Mouse (Mus musculus): Measurements from ENCODE around the gene Pprc1. TPM values are rescaled to one million over a fixed set of nuclear protein-coding genes. Genes with fewer than 3 reads are reported as not detected.
A peak's percentile ranks its signal among the peaks of the same experiment; 100 is the strongest.

Pprc1 gene
- polyA plus RNA-seq, 1 experiment from 2014 or later, result 54.4 TPM

DNA sequence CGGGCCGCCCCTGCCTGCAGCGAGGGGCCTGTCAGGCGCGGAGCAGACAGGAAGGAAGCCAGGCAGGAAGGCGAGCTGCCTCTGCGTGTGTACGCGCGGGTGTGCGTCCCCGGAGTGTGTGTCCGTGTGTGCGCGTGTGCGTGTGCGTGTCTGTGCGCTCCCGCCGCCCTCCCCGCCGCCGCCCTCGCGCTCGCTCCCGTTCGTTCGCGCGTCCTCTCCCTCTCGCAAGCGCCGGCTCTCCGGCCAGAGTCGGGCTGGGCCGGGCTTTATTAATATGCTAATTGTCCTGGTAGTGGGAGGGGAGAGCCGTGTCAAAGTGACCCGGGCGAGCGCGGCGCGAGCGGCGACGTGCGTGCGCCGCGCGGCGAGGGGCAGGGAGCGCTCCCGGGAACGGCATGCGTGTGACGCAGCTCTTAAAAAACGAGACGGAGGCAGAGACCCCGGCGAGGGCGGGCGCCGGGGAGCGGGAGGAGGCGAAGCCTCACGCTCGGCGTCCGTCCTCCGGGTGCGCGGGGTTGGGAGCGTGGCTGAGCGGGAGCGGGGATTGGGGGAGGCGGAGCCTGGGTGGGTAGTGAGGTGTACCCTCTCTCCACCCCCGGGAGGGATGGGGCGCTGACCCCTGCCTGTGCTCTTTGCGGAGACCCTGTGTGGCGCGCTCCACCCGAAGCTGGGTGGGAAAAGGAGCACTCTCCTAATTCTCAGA lies 458 bp downstream of the Pprc1 start, which contains the start of gene Ldb1:
Ldb1 (minus strand) TSS at position 222 of the 703 bp plus-strand sequence.
- peak within 1 kb of the TSS; percentile 75 for H3K4me2 ChIP-seq (replicated peaks; ENCODE audit: low read depth, low read length)
- no peaks in the 10 kb centered on the region for H3K36me3 ChIP-seq (ENCODE audit: control insufficient read depth, insufficient read depth, low read length)
- H3K4me1 ChIP-seq (ENCODE audit: control insufficient read depth, insufficient read depth, low read length), result peaks cover 53% of the 10 kb centered on the region
- no peaks in the 10 kb centered on the region for H3K27me3 ChIP-seq (ENCODE audit: control insufficient read depth, insufficient read depth, low read length)
- peak; percentile 76 for ATAC-seq (ENCODE audit: low FRiP score, low TSS enrichment)
- WGBS, result under 1% methylated on average over 81 of the region's 84 CpGs
- peak within 1 kb of the TSS; percentile 94 for H3K9ac ChIP-seq (ENCODE audit: low read depth, low read length)
- peak within 1 kb of the TSS; percentile 80 for H3K4me3 ChIP-seq (ENCODE audit: low read length)
- H3K27ac ChIP-seq (ENCODE audit: low read depth, low read length), result peak within 1 kb of the TSS; percentile 92
- H3K9me3 ChIP-seq (ENCODE audit: control insufficient read depth, low read length), result no peaks in the 10 kb centered on the region

DNA sequence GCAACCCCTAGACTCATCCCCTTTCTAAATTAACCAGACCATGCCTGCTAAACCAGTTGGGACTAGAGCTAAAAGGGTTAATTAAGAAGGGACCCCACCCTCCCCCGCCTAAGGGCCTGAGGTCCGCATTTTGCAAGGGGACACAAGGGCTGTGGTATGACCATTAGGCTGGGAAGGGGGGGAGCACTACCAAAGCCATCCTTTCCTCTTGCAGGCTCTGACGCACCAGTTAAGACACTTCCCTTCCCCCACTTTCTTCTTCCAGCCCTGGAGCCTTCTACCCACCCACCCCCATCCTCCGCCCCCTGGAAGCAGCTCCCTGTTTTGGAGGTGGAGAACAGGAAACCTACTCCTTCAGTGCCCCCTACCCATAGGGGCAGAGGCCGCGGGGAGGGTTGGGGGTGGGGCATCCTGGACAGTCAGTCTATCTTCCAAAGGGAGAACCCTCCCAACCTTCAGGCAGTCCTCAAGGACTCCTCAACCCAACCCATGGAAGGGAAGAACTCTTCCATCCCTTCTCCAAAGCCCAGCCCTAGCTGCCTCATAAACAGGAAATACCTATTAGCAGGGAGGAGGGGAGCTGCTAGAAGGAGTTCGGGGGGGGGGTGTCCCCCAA lies 1.1 kb downstream of the Pprc1 start:
- WGBS, result 2% methylated on average over 7 of the region's 7 CpGs
- no peaks in the 10 kb centered on the region for H3K9me3 ChIP-seq (ENCODE audit: control insufficient read depth, low read length)
- H3K4me3 ChIP-seq (ENCODE audit: low read length), result peak overlapping the region; percentile 80
- no peaks in the 10 kb centered on the region for H3K36me3 ChIP-seq (ENCODE audit: control insufficient read depth, insufficient read depth, low read length)
- peak; percentile 63 for ATAC-seq (ENCODE audit: low FRiP score, low TSS enrichment)
- H3K27ac ChIP-seq (ENCODE audit: low read depth, low read length), result peak overlapping the region; percentile 92
- H3K4me2 ChIP-seq (replicated peaks; ENCODE audit: low read depth, low read length), result peak overlapping the region; percentile 75
- H3K27me3 ChIP-seq (ENCODE audit: control insufficient read depth, insufficient read depth, low read length), result no peaks in the 10 kb centered on the region
- peak overlapping the region; percentile 94 for H3K9ac ChIP-seq (ENCODE audit: low read depth, low read length)
- H3K4me1 ChIP-seq (ENCODE audit: control insufficient read depth, insufficient read depth, low read length), result peaks cover 46% of the 10 kb centered on the region

DNA sequence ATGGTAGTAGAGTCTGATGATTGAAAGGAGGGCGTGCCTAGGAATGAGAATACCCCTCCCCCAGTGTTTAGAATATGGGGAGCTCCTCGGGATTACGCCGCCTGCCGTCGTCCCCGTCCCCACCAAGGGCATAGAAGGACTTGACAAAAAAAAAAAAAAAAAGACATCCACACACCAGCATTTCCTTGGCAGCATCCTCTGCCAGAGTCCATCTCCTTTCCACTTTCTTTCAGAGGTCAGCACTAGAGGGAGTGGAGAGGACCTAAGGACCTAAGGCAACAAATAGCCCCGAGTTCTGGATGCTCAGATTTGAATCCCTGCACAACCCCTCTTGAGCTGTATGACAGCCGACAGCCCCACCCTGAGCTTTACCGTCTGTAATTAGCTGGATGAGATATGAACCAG lies 1.9 kb downstream of the Pprc1 start:
- ATAC-seq (ENCODE audit: low FRiP score, low TSS enrichment), result no peak
- peaks cover 38% of the 10 kb centered on the region for H3K4me1 ChIP-seq (ENCODE audit: control insufficient read depth, insufficient read depth, low read length)
- no peak overlapping the region for H3K9ac ChIP-seq (ENCODE audit: low read depth, low read length)
- no peak overlapping the region; the same call in 1 of the 2 replicates for H3K4me3 ChIP-seq (ENCODE audit: low read length)
- no peaks in the 10 kb centered on the region for H3K36me3 ChIP-seq (ENCODE audit: control insufficient read depth, insufficient read depth, low read length)
- WGBS, result 5% methylated on average over 10 of the region's 10 CpGs
- H3K27ac ChIP-seq (ENCODE audit: low read depth, low read length), result peak overlapping the region; percentile 92; the same call in 1 of the 2 replicates
- peak overlapping the region; percentile 75 for H3K4me2 ChIP-seq (replicated peaks; ENCODE audit: low read depth, low read length)
- no peaks in the 10 kb centered on the region for H3K27me3 ChIP-seq (ENCODE audit: control insufficient read depth, insufficient read depth, low read length)
- no peaks in the 10 kb centered on the region for H3K9me3 ChIP-seq (ENCODE audit: control insufficient read depth, low read length)

DNA sequence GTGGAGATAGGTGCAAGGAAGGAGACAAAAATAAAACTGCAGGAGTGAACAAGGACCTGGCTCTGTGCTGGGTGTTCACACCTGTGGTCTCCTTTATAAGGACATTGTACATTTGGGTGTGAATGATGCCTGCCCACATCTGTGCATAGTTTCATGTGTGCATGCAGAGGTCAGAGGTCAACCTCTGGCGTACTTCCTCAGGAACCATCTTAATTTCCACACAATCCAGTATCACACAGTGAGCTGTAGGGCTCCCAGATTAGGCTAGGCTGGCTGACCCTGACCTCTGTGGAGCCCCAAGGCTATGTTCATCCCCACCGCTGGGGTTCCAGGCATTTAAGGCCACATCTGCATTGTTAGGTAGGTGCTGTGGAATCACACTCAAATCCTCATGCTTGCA lies 2.7 kb downstream of the Pprc1 start:
- Histone ChIP-seq H3K4me1 (ENCODE audit: control insufficient read depth, insufficient read depth, low read length) (peaks cover 30% of the 10 kb centered on the region), H3K27me3 (ENCODE audit: control insufficient read depth, insufficient read depth, low read length) (no peaks in the 10 kb centered on the region), H3K4me2 (replicated peaks; ENCODE audit: low read depth, low read length) (no peak overlapping the region), H3K27ac (ENCODE audit: low read depth, low read length) (no peak overlapping the region), H3K36me3 (ENCODE audit: control insufficient read depth, insufficient read depth, low read length) (no peaks in the 10 kb centered on the region), H3K4me3 (ENCODE audit: low read length) (no peak overlapping the region), H3K9ac (ENCODE audit: low read depth, low read length) (no peak overlapping the region), H3K9me3 (ENCODE audit: control insufficient read depth, low read length) (no peaks in the 10 kb centered on the region)
- ATAC-seq (ENCODE audit: low FRiP score, low TSS enrichment), result no peak
- WGBS, result 66% methylated on average over 2 of the region's 2 CpGs

DNA sequence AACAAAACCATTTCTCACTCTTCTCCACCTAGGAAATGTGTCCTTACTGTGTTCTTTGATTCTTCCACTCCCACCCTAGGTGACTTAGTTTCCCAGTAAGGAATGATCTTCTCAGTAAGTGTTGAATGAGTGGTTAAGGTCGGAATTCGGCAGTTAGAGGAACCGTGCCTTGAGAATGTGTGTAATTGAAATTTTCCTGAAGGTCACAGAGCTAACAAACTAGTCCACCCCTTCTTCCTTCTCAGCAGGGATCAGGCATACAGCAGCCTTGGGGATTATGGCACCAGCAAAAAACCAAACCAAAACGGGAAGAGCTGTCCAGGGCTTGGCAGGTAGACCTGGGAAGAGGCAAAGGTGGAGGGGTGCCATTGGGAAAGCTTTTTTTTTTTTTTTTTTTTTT lies 4.4 kb downstream of the Pprc1 start:
- Histone ChIP-seq H3K4me3 (ENCODE audit: low read length) (no peak overlapping the region), H3K9me3 (ENCODE audit: control insufficient read depth, low read length) (no peaks in the 10 kb centered on the region), H3K36me3 (ENCODE audit: control insufficient read depth, insufficient read depth, low read length) (no peaks in the 10 kb centered on the region), H3K27ac (ENCODE audit: low read depth, low read length) (no peak overlapping the region), H3K4me2 (replicated peaks; ENCODE audit: low read depth, low read length) (no peak overlapping the region), H3K27me3 (ENCODE audit: control insufficient read depth, insufficient read depth, low read length) (no peaks in the 10 kb centered on the region), H3K9ac (ENCODE audit: low read depth, low read length) (no peak overlapping the region), H3K4me1 (ENCODE audit: control insufficient read depth, insufficient read depth, low read length) (peaks cover 13% of the 10 kb centered on the region; the same call in 1 of the 2 replicates)
- no peak for ATAC-seq (ENCODE audit: low FRiP score, low TSS enrichment)
- WGBS, result 73% methylated on average over 4 of the region's 4 CpGs

DNA sequence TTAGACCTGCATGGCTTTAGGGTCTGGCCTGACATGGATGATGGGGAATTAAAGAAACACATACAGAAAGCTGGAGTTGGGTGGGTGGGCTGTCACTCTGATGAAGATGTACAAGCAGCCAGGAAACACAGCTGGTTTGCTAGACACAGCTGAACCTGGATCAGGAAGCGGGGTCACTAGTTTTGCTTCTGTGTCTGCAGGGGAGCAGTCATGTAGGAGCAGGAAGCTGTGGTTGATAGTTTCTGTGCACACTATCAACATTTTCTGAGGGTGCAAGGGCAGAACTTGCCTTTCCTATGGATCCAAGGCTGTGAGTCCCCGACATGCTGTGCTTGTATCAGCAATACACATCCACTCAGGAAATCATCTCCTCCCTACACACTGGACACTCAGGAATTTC lies 5.8 kb downstream of the Pprc1 start:
- Histone ChIP-seq H3K27me3 (ENCODE audit: control insufficient read depth, insufficient read depth, low read length) (no peaks in the 10 kb centered on the region), H3K9ac (ENCODE audit: low read depth, low read length) (no peak overlapping the region), H3K4me2 (replicated peaks; ENCODE audit: low read depth, low read length) (no peak overlapping the region), H3K4me1 (ENCODE audit: control insufficient read depth, insufficient read depth, low read length) (peaks cover 12% of the 10 kb centered on the region; the same call in 1 of the 2 replicates), H3K4me3 (ENCODE audit: low read length) (no peak overlapping the region), H3K36me3 (ENCODE audit: control insufficient read depth, insufficient read depth, low read length) (no peaks in the 10 kb centered on the region), H3K27ac (ENCODE audit: low read depth, low read length) (no peak overlapping the region), H3K9me3 (ENCODE audit: control insufficient read depth, low read length) (no peaks in the 10 kb centered on the region)
- 71% methylated on average over 2 of the region's 2 CpGs for WGBS
- no peak for ATAC-seq (ENCODE audit: low FRiP score, low TSS enrichment)

DNA sequence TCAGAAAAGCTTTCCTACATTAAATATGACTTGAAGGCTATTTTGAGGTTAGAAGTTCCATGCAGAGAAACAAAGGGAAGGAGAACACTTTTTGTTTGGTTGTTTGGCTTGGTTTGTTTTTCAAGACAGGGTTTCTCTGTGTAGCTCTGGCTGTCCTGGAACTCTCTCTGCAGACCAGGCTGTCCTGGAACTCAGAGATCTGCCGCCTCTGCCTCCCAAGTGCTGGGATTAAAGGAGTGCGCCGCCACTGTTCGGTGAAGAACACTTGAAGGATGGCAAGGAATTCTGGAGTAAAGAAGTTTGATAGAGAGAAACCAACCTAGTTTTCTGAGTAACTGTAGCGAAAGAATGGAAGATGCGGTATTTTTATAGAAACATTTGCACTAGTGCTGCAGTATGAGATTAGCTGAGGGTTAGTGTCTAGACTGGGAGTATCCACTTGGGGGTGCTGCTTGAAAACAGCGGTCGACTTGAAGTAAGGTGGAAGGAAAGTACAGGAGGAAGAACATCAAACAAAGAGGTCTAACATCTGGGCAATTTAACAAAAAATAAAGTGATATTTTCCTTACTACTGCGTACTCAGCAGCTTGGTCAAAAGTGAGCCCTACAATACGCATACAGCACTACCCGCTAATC lies 11.2 kb downstream of the Pprc1 start:
- Histone ChIP-seq H3K9me3 (ENCODE audit: control insufficient read depth, low read length) (no peaks in the 10 kb centered on the region), H3K4me3 (ENCODE audit: low read length) (peak overlapping the region; percentile 72), H3K4me2 (replicated peaks; ENCODE audit: low read depth, low read length) (peak overlapping the region; percentile 29), H3K27me3 (ENCODE audit: control insufficient read depth, insufficient read depth, low read length) (no peaks in the 10 kb centered on the region), H3K27ac (ENCODE audit: low read depth, low read length) (no peak overlapping the region), H3K36me3 (ENCODE audit: control insufficient read depth, insufficient read depth, low read length) (peaks cover 4% of the 10 kb centered on the region; the same call in 1 of the 2 replicates), H3K9ac (ENCODE audit: low read depth, low read length) (no peak overlapping the region), H3K4me1 (ENCODE audit: control insufficient read depth, insufficient read depth, low read length) (peaks cover 9% of the 10 kb centered on the region; the same call in 1 of the 2 replicates)
- peak; percentile 65; the same call in 1 of the 2 replicates for ATAC-seq (ENCODE audit: low FRiP score, low TSS enrichment)
- 3% methylated on average over 11 of the region's 11 CpGs for WGBS

DNA sequence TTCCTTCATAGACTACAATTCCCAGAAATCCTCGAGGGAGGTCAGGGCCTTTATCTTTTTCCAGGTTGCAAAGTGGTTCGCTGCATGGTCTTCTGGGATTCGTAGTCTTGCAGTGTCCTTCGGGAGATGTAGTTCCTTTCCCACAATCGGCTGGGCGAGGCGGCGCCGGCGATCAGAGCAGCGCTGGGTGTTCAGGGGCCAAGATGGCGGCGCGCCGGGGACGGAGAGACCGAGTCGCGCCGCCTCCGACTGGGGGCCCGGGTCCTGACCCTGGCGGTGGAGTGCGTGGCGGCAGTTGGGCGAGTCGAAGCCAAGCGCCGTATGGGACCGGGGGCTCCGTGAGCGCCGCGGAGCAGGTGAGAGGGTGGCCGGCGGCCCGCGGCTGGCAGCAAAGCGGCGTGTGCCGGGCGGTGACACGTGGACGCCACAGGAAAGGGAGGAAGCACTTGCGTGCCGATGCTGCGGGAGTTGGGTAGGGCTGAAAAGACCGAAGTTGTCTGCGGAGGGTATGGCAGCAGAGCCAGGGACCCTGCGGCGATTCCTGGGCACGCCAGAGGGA lies 11.8 kb downstream of the Pprc1 start:
- no peaks in the 10 kb centered on the region for H3K9me3 ChIP-seq (ENCODE audit: control insufficient read depth, low read length)
- under 1% methylated on average over 52 of the region's 52 CpGs for WGBS
- H3K4me2 ChIP-seq (replicated peaks; ENCODE audit: low read depth, low read length), result peak overlapping the region; percentile 80
- no peaks in the 10 kb centered on the region for H3K27me3 ChIP-seq (ENCODE audit: control insufficient read depth, insufficient read depth, low read length)
- H3K36me3 ChIP-seq (ENCODE audit: control insufficient read depth, insufficient read depth, low read length), result peaks cover 7% of the 10 kb centered on the region
- H3K27ac ChIP-seq (ENCODE audit: low read depth, low read length), result peak overlapping the region; percentile 88
- peaks cover 9% of the 10 kb centered on the region; the same call in 1 of the 2 replicates for H3K4me1 ChIP-seq (ENCODE audit: control insufficient read depth, insufficient read depth, low read length)
- ATAC-seq (ENCODE audit: low FRiP score, low TSS enrichment), result peak; percentile 95
- H3K4me3 ChIP-seq (ENCODE audit: low read length), result peak overlapping the region; percentile 72
- peak overlapping the region; percentile 74 for H3K9ac ChIP-seq (ENCODE audit: low read depth, low read length)
